Mouse (Mus musculus) kidney, embryonic 16.5 days (tissue): ENCODE data around the gene Itpk1. TPM values are rescaled to one million over a fixed set of nuclear protein-coding genes. Genes with fewer than 3 reads are reported as not detected.

Source experiments
- ATAC-seq: fragments of 200-750 bp; cut with Nextera tagmentation; 2 replicates; pipeline ENCODE4 v1.8.0; 2017; ENCODE audit warnings: moderate TSS enrichment; ENCODE audit not compliant: low FRiP score, low TSS enrichment
- H3K27ac ChIP-seq: fragments of 300-500 bp; sonication (generic); 2 replicates; pipeline ENCODE4 v1.5.1; 2014; ENCODE audit warnings: low read length
- H3K27me3 ChIP-seq: fragments of 300-500 bp; sonication (generic); 2 replicates; pipeline ENCODE4 v1.6.1; 2014; ENCODE audit warnings: low read length, control low read depth, mixed read lengths; ENCODE audit not compliant: insufficient read depth
- H3K36me3 ChIP-seq: fragments of 300-500 bp; sonication (generic); 2 replicates; pipeline ENCODE4 v1.6.1; 2014; ENCODE audit warnings: low read length, control low read depth, mixed read lengths; ENCODE audit not compliant: insufficient read depth
- H3K4me1 ChIP-seq: fragments of 300-500 bp; sonication (generic); 2 replicates; pipeline ENCODE4 v1.6.1; 2014; ENCODE audit warnings: low read length, control low read depth, mixed read lengths; ENCODE audit not compliant: insufficient read depth
- H3K4me2 ChIP-seq: fragments of 300-500 bp; sonication (generic); replicated peaks from 2 replicates; pipeline ENCODE4 v1.6.1; 2014; ENCODE audit warnings: low read depth, low read length
- H3K4me3 ChIP-seq: fragments of 300-500 bp; sonication (generic); 2 replicates; pipeline ENCODE4 v1.5.1; 2014; ENCODE audit warnings: mild to moderate bottlenecking, low read length
- H3K9ac ChIP-seq: fragments of 300-500 bp; sonication (generic); replicated peaks from 2 replicates; pipeline ENCODE4 v1.6.1; 2014; ENCODE audit warnings: low read length
- H3K9me3 ChIP-seq: fragments of 300-500 bp; sonication (generic); 2 replicates; pipeline ENCODE4 v1.6.1; 2016; ENCODE audit warnings: low read length, control low read depth
- WGBS: fragments of 180-500 bp; shearing (Covaris S2); extraction: QIAGEN DNeasy Blood & Tissue Kit; methylation state at CpG from one replicate; pipeline ENCODE4 v1.1.7; 2014; 5-methylcytosine and 5-hydroxymethylcytosine counted together
- polyA plus RNA-seq: library from polyadenylated mRNA; unstranded; fragments of >200 nt; fragmentation: Nextera tagmentation; extraction: Ambion mirVana; gene quantifications from 2 replicates; pipeline ENCODE4 v1.2.1, GENCODE M21; 2015

Itpk1 gene
- polyA plus RNA-seq, 1 experiment from 2014 or later = 23.9 TPM

DNA sequence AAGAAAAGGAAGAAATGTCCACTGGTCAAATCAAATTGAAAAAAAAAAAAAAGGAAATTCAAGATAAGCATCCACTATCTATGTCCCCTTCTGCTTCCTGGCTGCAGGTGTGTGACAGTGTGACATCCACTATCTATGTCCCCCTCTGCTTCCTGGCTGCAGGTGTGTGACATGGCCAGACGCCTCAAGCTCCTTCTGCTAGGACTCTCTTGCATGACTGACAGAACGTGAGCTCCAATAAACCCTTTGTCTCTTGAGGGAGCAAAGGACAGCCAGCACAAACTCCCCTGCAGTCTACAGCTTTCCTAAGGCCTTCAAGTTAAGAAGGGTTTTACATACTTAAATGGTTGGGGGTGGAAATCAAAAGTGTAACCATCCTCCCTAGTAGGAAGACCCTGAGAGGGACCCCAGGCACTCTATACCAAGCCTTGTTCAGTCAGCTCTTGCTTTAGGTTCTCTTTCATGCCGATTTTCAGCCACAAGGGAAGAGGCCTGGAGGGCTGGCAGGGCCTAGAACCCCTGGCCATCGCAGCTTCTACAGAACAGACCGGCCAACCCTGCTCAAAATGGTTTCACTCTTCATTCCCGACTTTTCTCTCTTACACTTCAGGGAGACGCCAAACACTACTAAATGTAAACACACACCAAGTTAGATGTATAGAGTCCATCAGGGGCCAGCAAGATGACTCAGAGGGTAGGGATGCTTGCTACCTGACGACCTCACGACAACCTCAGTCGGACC lies 10.1 kb upstream of the Itpk1 start:
- no peak overlapping the region for H3K27ac ChIP-seq
- H3K4me3 ChIP-seq = no peak overlapping the region
- H3K4me1 ChIP-seq = no peaks in the 10 kb centered on the region
- H3K4me2 ChIP-seq = no peak overlapping the region
- no peaks in the 10 kb centered on the region for H3K27me3 ChIP-seq
- no peak for ATAC-seq
- no peaks in the 10 kb centered on the region for H3K9me3 ChIP-seq
- WGBS = 83% methylated on average over 10 of the region's 10 CpGs
- no peaks in the 10 kb centered on the region for H3K36me3 ChIP-seq
- no peak overlapping the region for H3K9ac ChIP-seq

DNA sequence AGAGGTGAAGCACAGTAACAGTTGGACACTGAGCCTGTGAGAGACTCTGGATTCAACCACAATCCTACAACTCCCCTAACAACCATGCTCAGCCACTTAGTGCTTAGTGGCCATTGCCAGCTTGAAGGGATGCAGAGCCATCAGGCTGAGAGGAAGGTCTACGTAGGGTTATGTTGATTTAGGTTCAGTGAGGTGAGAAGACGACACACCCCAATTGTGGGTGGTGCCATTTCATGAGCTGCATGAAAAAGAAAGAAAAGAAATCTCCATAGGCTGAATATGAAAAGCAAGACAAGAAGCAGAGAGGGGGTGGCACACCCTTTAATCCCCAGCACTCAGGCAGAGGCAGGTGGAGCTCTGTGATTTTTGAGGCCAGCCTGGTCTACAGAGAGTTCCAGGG lies 9.4 kb upstream of the Itpk1 start:
- H3K9me3 ChIP-seq = no peaks in the 10 kb centered on the region
- no peak overlapping the region for H3K4me3 ChIP-seq
- no peaks in the 10 kb centered on the region for H3K4me1 ChIP-seq
- H3K27me3 ChIP-seq = no peaks in the 10 kb centered on the region
- WGBS = 35% methylated on average over 2 of the region's 2 CpGs
- H3K9ac ChIP-seq = no peak overlapping the region
- no peak overlapping the region for H3K27ac ChIP-seq
- no peaks in the 10 kb centered on the region for H3K36me3 ChIP-seq
- no peak for ATAC-seq
- no peak overlapping the region for H3K4me2 ChIP-seq

DNA sequence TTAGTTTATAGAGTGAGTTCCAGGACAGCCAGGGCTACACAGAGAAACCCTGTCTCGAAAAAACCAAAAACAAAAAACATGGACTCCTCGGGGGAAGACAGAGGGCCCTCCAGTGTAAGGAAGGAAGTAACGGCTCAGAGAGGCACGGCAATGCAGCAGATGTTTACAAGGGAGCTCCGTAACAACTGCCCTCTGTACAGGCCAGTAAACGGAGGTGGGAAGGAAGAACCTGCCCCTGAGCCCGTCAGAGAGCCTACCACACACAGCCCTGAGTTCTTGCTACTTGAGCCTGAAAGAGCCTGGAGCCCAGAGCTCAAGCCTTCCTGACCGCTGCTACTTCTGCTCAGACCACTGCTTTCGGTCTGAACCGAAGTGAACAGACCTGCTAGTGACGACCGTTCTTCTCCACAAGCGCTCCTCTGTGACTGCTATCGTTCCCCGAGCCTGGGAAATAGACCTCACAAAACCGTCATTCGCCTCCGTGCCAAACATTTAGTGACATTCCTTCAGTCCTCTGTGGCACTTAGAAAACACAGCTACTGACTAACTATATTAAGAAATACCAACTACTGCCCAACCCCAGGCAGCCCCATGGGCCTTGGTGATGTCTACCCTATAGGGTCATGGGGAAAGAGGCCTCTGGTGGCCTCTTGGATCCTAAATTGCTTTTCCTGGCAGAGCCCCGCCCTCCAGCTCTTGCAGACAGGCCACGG lies 8.6 kb upstream of the Itpk1 start:
- no peak for ATAC-seq
- Histone ChIP-seq H3K4me1 (peaks cover 3% of the 10 kb centered on the region; the same call in 1 of the 2 replicates), H3K9me3 (no peaks in the 10 kb centered on the region), H3K36me3 (no peaks in the 10 kb centered on the region), H3K4me3 (no peak overlapping the region), H3K9ac (no peak overlapping the region), H3K27me3 (no peaks in the 10 kb centered on the region), H3K27ac (no peak overlapping the region), H3K4me2 (no peak overlapping the region)
- 53% methylated on average over 20 of the region's 20 CpGs for WGBS

DNA sequence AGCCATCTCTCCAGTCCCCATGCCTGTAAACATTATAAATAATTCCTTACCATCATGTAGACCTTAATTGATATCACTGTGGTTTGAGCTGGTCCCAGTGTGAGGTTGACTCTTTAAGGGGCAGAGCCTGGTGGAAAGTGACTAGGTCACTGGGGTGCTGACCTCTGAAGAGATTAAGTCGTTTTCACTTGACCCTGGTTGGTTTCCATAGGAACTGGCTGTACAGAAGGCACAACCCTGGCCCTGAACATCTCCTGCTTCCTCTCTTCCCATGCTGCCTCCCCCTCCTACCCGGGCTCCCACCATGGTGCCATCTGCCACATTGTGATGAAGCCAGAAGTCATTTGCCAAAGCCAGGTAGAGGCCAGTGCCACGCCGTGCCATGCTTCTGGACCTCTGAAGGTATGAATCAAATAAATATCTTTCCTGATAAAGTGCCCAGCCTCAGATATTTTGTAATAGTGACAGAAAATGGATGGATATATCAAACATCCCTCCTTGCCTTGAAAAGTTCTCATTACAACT lies 6.2 kb upstream of the Itpk1 start:
- H3K9ac ChIP-seq = no peak overlapping the region
- 62% methylated on average over 4 of the region's 4 CpGs for WGBS
- no peaks in the 10 kb centered on the region for H3K36me3 ChIP-seq
- H3K9me3 ChIP-seq = no peaks in the 10 kb centered on the region
- H3K4me3 ChIP-seq = no peak overlapping the region
- no peak overlapping the region for H3K27ac ChIP-seq
- ATAC-seq = no peak
- H3K4me2 ChIP-seq = no peak overlapping the region
- no peaks in the 10 kb centered on the region for H3K27me3 ChIP-seq
- H3K4me1 ChIP-seq = peaks cover 7% of the 10 kb centered on the region

DNA sequence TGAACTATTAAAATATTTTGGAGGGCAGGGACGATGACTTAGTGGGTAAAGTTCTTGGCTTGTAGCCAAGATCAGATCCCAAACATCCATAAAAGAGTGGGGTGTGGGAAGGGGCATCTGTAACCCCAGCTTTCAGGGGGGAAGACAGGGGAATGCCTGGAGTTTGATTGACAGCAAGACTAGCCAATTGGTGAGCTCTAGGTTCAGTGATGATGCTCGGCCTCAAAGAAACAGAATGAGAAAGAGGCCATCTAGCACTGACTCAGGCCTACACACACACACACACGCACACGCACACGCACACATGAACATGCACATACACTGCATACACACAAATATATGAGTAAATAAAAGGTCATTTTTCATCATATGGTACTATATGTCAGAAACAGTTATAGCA lies 5.2 kb upstream of the Itpk1 start:
- no peak overlapping the region for H3K27ac ChIP-seq
- H3K4me1 ChIP-seq = peaks cover 16% of the 10 kb centered on the region
- no peak overlapping the region for H3K9ac ChIP-seq
- no peak overlapping the region for H3K4me3 ChIP-seq
- H3K9me3 ChIP-seq = no peaks in the 10 kb centered on the region
- no peaks in the 10 kb centered on the region for H3K36me3 ChIP-seq
- H3K4me2 ChIP-seq = no peak overlapping the region
- 90% methylated on average over 5 of the region's 5 CpGs for WGBS
- no peak for ATAC-seq
- H3K27me3 ChIP-seq = no peaks in the 10 kb centered on the region

DNA sequence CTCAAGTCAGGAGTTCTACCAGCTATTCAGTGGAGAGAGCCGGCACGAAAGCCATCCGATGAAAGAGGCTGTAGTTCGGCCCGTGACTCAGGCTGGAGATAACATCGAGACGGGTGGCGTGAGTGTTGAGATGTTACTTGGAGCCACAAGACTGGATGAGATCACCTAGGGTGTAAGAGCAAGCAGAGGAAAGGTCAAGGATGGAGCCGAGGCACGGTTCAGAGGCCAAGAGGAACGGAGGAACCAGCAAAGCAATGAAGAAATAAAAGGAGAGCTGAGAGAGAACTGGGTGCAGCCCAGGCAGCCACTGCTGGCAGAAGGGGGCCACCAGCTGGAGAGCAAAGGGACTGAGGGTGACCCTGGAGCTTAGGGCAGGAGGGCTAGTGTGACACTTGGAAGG lies 3.5 kb upstream of the Itpk1 start:
- no peaks in the 10 kb centered on the region for H3K27me3 ChIP-seq
- H3K27ac ChIP-seq = no peak overlapping the region
- no peaks in the 10 kb centered on the region for H3K9me3 ChIP-seq
- WGBS = 52% methylated on average over 11 of the region's 11 CpGs
- H3K4me2 ChIP-seq = no peak overlapping the region
- H3K9ac ChIP-seq = 0 out of 2 replicates have a peak overlapping the region, but pooled peaks have one; percentile 10
- no peaks in the 10 kb centered on the region for H3K36me3 ChIP-seq
- no peak for ATAC-seq
- H3K4me1 ChIP-seq = peaks cover 26% of the 10 kb centered on the region
- no peak overlapping the region for H3K4me3 ChIP-seq

DNA sequence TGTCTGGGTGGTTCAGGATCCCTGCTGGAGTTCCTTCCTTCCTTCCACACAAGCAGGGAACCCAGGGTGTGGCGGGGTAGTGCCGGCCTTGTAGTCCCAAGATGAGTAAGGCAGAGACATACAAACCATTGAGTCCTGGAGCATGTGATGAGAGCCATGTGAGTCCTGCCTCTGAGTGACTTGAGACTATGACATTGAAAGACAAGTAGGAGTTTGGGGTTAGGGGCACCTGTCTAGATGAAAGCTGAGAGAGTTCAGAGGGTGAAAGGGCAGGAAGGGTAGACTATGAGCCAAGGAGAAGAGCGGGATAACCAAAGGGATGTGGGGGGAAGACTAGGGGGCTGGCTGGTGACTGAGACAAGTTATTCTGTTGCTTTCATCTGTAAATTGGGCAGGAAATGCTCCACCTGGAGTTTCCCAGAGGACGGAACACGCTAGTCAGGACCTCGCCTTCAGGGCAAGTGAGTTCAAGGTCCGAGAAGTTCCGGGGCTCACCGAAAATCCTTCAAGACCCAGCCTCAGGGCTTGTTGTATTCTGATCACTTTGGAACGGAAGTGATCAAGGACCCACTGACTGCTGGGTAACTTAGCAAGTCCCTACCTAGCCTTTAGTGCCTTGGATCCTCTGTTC lies 2.2 kb upstream of the Itpk1 start:
- Histone ChIP-seq H3K36me3 (no peaks in the 10 kb centered on the region), H3K27me3 (no peaks in the 10 kb centered on the region), H3K27ac (no peak overlapping the region), H3K9ac (no peak overlapping the region), H3K4me1 (peaks cover 36% of the 10 kb centered on the region), H3K4me2 (no peak overlapping the region), H3K9me3 (no peaks in the 10 kb centered on the region), H3K4me3 (no peak overlapping the region)
- WGBS = 85% methylated on average over 10 of the region's 10 CpGs
- no peak for ATAC-seq

DNA sequence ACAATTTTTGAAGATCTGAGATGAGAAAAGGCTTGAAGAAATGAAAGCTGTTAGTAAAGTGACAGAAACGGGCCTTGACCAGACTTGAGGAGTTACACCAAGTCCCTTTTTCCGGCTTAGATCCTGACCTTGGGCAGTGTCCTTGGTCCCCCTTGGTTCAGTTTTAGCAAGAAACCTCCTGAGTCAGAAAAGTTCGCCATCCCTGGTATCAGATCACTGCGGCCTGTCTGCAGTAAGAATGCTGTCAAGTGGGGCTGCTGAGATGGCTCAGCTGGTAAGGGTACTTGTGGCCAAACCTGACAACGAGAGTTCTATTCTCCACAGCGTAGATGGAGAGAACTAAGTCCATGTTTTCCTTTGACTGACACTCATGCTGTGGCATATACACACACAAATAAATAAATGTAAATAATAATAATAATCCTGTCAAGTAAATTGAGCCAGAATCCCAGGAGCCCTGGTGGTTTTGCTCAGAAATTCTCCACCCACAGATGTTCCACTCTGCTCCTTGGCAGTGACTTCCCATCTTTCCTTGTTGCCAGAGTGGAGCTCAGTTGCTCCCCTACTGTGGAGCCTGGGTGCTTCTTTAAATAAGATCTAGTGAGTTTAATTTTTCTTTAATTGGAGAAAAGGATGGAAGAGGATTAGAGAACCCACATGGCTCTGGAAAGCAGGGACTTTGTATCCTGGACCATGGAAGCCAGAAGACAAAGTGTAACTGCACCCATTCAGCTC lies 1.3 kb upstream of the Itpk1 start:
- H3K27me3 ChIP-seq = no peaks in the 10 kb centered on the region
- H3K27ac ChIP-seq = no peak overlapping the region
- no peaks in the 10 kb centered on the region for H3K36me3 ChIP-seq
- peak overlapping the region; percentile 95 for H3K4me2 ChIP-seq
- H3K4me3 ChIP-seq = peak overlapping the region; percentile 79
- WGBS = 50% methylated on average over 6 of the region's 6 CpGs
- ATAC-seq = no peak
- no peaks in the 10 kb centered on the region for H3K9me3 ChIP-seq
- H3K9ac ChIP-seq = peak overlapping the region; percentile 91; the same call in 1 of the 2 replicates
- peaks cover 36% of the 10 kb centered on the region for H3K4me1 ChIP-seq

DNA sequence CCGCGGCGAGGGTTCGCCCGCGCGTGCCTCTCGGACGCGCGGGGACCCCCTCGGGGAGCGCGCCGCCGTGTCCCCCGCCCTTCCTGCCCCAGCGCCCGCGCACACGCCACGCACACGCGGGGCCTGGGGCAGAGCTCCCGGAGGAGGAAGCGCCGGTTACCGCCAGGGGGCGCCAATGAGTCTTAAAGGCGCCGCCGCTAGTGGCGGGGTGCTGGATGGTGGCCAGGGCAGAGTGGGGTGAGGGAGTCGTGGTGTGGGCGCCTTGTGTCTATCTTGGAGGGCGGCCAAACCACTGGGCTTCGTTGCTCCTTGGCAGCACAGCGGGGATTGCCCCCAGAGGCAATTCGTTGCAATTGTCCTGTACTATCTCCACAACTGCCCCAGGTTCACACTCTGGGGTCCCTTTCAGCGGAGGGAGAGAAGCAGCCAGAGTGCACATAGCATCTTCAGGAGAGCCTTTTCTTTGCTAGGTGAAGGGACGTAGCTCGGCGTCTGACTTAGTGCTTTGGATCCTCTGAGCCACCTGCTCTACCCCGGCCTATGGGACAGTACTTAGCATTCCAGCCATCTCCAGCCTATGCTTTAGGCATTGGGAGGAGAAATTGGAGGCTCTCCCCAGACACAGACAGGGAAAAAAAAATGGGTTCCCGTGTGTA lies 614 bp upstream of the Itpk1 start:
- Histone ChIP-seq H3K36me3 (no peaks in the 10 kb centered on the region), H3K9me3 (no peaks in the 10 kb centered on the region), H3K27me3 (no peaks in the 10 kb centered on the region), H3K4me2 (peak overlapping the region; percentile 95), H3K9ac (peak overlapping the region; percentile 91), H3K4me3 (peak overlapping the region; percentile 79), H3K4me1 (peaks cover 40% of the 10 kb centered on the region), H3K27ac (peak overlapping the region; percentile 87)
- peak; percentile 74 for ATAC-seq
- 1% methylated on average over 42 of the region's 45 CpGs for WGBS
